Mouse (Mus musculus): ENCODE data around the gene Prm2.

Prm2 gene

GRCm38 (mm10) chr16:10812865-10813371 lies 17.0 kb upstream of the Prm2 start, which contains the start of gene Gm11172:
TSS of gene Gm11172 (plus strand) at chr16:10812915.
- no peak for DNase-seq (ENCODE audit: low read depth, low spot score)

DNA sequence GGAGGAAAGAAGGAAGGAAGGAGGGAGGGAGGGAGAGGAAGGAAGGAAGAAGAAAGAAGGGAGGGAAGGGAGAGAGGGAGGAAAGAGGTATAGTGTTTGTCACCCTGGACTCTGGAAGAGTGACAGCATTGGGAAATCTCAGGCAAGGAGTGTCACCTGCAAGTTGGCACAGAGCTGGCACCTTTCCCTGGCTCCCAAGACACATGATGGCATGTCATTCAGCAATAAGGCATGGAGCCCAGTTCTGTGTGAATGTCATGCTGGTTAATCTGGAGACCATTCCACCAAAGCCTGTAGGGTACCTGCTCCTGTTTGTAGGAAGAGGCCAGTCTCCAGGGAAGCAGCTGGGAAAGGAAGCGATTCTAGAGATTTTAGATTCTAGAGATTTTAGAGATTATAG lies 14.4 kb upstream of the Prm2 start:
- no peak for DNase-seq (ENCODE audit: low read depth, low spot score)

DNA sequence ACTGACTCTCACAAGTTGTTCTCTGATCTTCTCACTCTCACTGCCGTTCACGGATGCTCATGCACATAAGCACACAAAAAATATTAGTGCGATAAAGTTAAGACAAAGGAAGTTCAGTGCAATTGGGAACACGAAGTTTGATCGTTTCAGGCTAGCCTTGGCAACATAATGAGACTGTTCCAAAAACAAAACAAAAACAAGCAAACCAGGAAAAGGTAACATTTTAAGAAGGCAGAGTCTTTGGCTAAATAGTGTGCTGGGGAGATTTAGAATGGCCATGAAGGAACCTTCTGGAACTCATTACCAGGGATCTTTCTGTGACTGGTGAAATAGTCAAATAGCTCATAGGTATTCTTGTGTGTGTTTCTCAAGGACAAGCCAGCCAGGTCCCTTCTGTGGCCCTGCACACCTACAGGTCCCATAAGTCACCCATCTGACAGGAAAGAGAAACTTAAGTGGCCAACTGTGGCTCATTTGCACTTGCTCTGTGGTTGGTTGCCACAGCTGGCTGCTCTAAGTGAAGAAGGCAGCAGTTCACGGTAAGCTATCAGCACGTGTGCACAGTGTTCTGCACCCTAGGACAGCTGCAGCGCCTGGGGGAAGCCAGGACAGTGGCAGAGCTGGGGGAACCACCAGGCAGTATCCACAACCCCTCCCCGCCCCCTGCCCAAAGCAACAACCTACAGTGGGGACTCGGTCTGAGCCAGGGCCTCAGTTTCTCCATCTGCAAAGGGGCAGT lies 10.0 kb upstream of the Prm2 start, which contains the start of gene Prm1:
Gene Prm1, minus strand, starts transcription at position 51 of the 739 bp plus-strand sequence.
- no peak for DNase-seq (ENCODE audit: low read depth, low spot score)

- peak; percentile 67 for DNase-seq (ENCODE audit: low read depth, low spot score)
Observed at GRCm38 (mm10) chr16:10802420-10802819, 6.5 kb upstream of the Prm2 start.

DNA sequence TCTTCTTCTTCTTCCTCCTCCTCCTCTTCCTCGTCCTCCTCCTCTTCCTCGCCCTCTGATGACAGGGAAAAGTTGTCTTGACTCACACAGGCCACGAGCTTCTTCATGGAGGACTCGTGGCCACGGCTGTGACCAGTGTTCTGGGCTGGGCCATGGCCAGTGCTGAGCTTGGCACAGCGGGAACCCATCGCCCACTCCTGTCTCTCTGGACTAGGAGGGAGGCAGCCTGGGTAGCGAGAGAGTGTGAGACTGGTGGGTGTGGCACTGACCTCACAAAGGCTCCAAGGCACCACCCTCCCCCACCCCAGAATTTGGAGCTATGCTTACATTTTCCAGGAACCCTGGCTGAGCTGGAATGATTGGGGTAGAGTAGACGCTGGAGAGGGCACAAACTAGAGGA lies 5.2 kb downstream of the Prm2 start, which contains the start of gene Prm3:
Gene Prm3, minus strand, starts transcription at position 213 of the 400 bp plus-strand sequence.
- DNase-seq (ENCODE audit: low read depth, low spot score) = no peak

GRCm38 (mm10) chr16:10788866-10789265 lies 7.1 kb downstream of the Prm2 start:
- DNase-seq (ENCODE audit: low read depth, low spot score) = no peak

- DNase-seq (ENCODE audit: low read depth, low spot score) = no peak
Observed at GRCm38 (mm10) chr16:10788271-10788670, 7.7 kb downstream of the Prm2 start, which contains the start of gene Tnp2. TSS of gene Tnp2 (minus strand) at chr16:10788660.

DNA sequence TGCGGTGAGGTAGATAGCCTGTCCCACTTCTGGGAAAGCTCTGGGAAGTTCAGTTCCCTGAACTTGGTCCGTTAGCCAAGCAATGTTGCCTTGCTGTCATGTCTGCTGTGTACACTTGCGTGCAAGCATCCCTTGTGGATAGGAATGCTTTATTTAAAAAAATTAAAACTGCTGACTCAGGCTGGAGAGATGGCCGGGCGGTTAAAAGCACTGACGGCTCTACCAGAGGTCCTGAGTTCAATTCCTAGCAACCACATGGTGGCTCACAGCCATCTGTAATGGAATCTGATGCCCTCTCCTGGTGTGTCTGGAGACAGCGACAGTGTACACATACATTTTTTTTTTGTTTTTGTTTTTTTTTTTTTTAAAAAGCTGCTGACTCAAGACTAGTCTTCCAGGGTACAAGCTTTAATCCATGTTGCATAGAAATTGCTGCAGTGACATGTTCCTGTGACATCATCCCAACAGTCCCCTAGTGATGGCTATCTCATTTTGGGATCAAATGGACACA lies 8.3 kb downstream of the Prm2 start:
- no peak for DNase-seq (ENCODE audit: low read depth, low spot score)

GRCm38 (mm10) chr16:10786782-10787547 lies 9.0 kb downstream of the Prm2 start:
- DNase-seq (ENCODE audit: low read depth, low spot score) = no peak

GRCm38 (mm10) chr16:10786288-10786687 lies 9.6 kb downstream of the Prm2 start:
- DNase-seq (ENCODE audit: low read depth, low spot score) = peak; percentile 92

GRCm38 (mm10) chr16:10785371-10786231 lies 10.3 kb downstream of the Prm2 start, which contains the start of gene Socs1:
TSS of gene Socs1 (minus strand) at chr16:10785536.
- DNase-seq (ENCODE audit: low read depth, low spot score) = peak; percentile 93

DNA sequence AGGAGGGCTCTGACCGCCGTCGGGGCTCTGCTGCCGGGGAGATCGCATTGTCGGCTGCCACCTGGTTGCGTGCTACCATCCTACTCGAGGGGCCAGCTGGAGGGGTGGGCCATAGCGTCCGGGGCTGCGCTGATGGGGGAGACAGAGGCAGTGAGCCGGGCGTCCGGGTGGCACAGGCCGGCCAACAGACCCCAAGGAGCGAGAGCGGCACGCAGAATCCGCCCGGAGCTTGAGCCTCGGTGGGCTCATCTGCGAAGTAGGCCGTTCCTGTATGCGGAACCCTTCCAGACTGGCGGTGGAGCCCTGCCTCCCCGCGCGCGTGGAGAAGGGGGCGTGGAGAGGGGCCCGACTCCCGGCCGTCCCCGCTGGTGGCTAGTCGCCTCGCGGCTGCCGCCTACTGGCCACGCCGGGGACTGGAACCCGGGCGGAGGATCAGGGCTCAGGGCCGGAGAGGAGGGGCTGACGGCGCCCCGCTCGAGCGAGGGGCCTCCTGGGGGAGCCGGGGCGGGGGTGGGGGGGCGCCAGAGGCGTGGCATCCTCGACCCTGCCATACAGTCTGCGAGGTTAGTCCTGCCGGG lies 11.1 kb downstream of the Prm2 start:
- peak; percentile 90 for DNase-seq (ENCODE audit: low read depth, low spot score)

DNA sequence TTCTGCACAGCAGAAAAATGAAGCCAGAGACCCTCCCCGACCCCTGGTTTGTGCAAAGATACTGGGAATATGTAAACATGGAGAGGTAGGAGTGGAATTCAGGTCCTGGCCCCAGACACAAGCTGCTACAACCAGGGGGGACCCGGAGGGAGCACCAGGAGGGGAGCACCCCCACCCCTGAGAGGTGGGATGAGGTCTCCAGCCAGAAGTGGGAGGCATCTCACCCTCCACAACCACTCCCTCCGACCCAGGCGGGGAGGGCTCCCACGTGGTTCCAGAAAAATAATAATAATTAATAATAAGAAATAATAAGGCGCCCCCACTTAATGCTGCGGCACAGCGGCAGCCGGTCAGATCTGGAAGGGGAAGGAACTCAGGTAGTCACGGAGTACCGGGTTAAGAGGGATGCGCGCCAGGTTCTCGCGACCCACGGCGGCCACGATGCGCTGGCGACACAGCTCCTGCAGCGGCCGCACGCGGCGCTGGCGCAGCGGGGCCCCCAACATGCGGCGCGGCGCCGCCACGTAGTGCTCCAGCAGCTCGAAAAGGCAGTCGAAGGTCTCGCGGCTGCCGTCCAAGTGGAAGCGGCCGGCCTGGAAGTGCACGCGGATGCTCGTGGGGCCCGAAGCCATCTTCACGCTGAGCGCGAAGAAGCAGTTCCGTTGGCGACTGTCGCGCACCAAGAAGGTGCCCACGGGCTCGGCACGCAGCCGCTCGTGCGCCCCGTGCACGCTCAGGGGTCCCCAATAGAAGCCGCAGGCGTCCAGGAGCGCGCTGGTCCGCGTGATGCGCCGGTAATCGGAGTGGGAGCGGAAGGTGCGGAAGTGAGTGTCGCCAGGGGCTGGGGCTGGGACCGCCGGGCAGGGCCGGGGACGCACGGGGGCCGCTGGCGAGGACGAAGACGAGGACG lies 11.8 kb downstream of the Prm2 start:
- DNase-seq (ENCODE audit: low read depth, low spot score) = peak; percentile 28

GRCm38 (mm10) chr16:10783451-10783850 lies 12.5 kb downstream of the Prm2 start:
- no peak for DNase-seq (ENCODE audit: low read depth, low spot score)

GRCm38 (mm10) chr16:10783152-10783434 lies 12.8 kb downstream of the Prm2 start:
- DNase-seq (ENCODE audit: low read depth, low spot score) = no peak

DNA sequence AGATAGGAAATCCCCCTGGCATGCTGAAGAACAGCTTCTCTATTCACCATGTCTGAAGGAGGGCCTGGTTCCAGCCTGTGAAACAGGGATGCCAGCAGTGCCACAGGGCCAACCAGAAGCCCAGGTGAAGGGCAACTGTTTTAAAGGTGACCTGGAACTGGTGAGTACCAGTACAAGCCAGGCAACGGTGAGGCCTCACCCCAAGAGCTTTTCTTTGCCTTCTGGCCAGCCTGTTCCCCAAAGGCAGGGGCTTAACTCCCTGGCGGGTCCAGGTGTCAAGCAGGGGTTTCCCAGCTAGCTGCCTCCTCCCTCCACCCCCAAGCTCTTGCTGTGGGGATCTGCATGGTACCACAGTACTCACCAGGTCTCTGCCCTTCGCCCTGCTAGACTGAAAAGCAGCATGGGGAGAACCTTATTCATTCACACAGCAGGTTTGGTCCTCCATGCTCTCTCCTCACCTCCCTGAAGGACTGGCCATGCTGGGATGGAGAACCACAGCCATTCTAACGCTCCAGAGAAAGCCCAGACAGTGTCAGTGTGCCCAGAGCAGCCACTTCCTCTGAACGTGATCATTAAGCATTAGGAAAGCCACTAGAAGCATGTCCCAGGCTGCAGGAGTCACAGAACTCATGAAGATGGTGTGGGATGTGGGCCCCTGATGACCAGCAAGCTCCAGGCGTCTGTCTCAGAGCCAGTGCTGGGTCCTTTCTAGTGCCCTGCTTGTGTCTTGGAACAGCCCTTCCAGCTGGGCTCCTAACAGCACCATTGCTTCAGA lies 13.4 kb downstream of the Prm2 start:
- no peak for DNase-seq (ENCODE audit: low read depth, low spot score)

GRCm38 (mm10) chr16:10781862-10782371 lies 14.0 kb downstream of the Prm2 start:
- DNase-seq (ENCODE audit: low read depth, low spot score) = peak; percentile 39

- no peak for DNase-seq (ENCODE audit: low read depth, low spot score)
Observed at GRCm38 (mm10) chr16:10780631-10781120, 15.3 kb downstream of the Prm2 start.
